Mouse (Mus musculus) spleen, adult 18-20 months (tissue): ENCODE results near the gene Pip5k1c.

Experiments
- DNase-seq, 2 experiments: peaks; one replicate each; pipeline ENCODE4 v3.0.0; 2022; ENCODE audit warnings: mixed read lengths in 2 of 2

Gene Pip5k1c

DNA sequence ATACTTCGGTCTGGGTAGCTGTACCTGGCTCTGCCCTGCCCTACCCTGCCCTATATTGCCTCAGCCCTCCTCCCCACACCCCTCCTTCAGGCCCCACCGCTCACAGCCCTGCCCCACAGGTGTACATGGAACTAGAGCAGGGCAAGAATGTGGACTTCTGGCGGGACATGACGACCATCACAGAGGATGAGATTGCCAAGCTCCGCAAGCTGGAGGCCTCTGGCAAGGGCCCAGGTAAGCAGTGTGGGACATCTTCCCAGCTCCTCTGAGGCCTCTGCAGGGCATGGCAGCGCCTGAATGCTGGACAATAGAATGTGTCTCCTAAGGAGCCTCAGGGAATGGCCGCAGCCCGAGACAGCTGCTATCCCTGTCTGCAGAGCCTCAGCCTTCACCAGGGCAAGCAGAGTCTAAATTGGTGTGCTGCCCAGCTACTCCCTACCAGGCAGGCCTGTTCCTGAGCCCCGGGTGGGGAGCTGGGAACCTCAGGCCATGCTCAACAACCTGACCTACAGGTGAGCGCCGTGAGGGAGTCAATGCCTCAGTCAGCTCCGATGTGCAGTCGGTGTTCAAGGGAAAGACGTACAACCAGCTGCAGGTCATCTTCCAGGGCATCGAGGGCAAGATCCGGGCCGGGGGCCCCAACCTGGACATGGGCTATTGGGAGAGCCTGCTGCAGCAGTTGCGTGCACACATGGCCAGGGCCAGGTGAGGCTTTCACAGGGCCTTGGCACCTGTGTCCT is 31.2 kb downstream of the Pip5k1c start:
- no peak for DNase-seq

DNA sequence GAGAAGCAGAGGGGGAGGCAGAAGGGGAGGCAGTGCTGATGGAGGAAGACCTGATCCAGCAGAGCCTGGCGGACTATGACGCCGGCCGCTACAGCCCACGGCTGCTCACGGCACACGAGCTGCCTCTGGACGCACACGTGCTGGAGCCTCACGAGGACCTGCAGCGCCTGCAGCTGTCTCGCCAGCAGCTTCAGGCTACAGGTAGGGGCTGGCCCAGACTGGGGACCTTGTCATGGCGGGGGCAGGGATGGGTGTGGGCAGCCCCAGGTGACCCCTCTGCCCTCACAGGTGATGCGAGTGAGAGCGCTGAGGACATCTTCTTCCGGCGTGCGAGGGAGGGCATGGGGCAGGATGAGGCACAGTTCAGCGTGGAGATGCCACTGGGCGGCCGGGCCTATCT is 32.4 kb downstream of the Pip5k1c start:
- DNase-seq, result no peak

DNA sequence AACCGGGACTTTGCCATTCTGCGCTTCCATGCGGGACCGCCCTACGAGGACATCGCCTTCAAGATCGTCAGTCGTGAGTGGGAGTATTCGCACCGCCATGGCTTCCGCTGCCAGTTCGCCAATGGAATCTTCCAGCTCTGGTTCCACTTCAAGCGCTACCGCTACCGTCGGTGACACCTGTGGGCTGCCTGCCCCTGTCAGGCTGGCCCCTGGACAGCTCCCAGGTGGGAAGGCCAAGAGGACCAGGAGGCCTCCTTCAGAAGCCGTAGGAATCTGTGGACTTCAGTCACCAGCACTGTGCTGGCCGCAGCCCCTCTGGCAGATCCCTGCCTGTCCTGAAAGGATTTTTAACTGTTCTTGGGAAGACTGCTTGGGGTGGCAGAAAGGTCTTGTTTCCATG is 33.0 kb downstream of the Pip5k1c start:
- no peak for DNase-seq

DNA sequence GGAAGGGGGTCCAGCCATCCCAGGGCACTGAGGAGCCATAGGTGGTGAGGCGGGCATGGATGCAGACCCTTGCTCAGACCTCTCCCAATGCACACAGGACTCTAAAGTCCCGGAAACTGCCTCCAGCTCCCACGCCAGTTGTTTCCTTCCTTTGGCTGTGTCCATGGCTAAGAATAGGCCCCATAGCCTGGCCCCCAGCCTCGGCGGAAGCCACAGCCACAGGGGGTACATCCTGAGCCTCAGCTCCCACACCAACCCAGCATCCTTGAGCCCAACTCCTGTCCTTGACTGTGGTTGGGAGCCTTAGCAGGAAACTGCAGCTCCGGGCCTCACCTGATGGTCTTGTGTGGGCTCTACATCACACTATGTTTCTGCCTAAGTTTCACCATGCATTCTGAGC is 34.1 kb downstream of the Pip5k1c start:
- no peak for DNase-seq

DNA sequence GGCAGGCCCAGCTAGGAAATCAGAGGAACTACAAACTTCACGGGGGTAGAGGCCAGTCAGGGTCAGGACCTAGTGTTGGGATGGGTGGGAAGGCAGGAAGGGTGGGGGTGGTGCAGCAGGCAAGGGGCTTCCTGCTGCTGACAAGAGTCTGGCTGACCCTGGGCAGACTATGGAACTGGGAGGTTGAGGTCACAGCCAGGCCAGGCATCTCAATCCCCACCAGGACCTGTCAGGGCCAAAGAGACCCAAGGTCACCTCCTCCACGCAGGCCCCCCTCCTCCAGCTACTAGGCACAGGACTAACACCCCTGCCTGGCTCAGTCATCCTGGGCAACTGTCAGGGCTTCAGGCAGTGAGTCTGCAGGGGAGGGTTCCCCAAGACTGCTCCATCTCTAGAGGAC is 35.2 kb downstream of the Pip5k1c start:
- DNase-seq, result no peak

DNA sequence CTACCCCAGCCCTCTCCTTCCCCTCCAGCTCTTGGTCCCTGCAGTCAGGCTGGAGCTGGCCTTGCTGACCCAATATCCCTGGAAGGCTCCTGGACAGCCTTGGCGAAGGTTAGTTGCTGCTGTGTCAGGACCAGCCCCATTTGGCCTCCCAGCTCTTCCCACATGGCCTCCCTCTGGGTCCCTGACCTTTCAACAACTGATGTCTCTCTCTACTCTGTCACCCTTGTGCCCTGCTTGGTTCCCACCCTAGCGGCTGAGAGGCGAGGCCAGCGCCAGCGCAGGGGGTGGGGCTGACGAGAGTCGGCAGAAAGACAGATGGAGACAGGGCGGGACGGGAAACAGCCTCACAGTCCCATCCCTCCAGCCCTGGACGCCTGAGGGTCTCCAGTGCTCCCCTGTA is 35.6 kb downstream of the Pip5k1c start, which contains the start of gene Tbxa2r:
Tbxa2r (plus strand) TSS at position 346 of the 400 bp plus-strand sequence.
- DNase-seq, result peak; percentile 58 to 63

DNA sequence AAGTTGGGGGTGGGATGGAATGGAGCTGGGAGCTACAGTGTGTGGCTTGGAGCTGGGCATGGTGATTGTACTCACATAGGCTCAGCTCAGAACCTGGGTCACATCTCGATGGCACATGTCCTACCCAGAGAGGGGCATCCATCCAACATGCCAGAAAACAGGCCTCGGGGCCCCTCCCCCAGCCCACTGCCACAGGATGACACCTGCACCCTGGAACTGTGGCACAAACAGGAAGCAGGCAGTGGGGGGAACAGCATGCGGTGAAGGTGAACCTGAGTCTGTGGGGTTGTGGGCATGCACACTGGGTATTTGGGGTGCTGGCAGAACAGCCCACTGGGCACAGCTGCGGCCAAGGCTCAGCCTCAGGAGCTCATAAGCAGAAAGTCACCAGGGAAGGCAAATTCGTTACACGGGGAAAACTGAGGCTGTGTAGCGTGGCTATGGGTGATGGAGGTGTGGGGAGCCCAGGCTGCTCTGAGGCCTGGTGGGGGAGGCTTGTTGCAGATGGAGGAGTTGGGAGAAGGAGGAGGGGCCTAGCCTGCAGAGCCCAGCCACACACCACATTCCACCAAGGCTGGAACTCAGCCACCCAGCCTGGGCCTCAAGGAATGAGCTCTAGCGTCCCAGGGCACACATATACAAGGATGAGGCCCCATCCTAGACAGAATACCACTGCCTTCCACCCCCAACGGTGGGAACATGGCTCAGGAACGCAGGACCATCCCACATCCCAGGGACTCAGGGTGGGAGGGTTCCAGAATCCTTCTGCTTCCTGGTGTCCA is 36.6 kb downstream of the Pip5k1c start:
- DNase-seq, result peak; percentile 63 to 68

DNA sequence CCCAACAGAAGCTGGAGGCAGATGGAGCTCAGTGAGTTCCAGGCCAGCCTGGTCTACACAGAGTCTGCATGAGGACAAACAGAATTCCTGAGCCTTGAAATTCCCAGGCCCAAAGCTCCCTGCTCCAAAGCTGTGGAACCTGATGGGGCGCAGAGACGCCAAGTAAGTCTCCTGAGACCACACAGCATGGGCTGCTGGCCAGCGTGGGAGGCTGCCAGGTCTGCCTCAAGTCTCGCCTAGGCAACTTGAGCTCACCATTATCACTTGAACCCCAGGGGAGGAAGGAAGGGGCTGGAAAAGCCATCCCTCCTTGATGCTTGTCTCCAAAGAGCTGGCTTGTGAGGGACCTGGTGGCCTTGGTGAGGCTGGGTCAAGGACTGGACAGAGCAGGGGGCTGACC is 37.2 kb downstream of the Pip5k1c start:
- DNase-seq, result no peak

DNA sequence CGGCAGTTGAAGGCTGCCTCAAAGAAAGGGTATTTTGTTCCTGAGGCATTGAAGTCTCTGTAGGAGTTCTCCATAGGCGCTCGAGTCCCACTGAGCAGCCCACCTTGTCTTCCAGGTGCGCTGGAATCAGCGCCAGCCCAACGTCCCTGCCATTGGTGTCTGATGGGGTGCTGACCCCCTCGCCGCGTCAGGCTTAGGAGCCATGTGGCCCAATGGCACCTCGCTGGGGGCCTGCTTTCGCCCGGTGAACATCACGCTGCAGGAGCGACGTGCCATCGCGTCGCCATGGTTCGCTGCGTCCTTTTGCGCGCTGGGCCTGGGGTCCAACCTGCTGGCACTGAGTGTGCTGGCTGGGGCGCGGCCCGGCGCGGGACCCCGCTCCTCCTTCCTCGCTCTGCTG is 39.5 kb downstream of the Pip5k1c start:
- no peak for DNase-seq

DNA sequence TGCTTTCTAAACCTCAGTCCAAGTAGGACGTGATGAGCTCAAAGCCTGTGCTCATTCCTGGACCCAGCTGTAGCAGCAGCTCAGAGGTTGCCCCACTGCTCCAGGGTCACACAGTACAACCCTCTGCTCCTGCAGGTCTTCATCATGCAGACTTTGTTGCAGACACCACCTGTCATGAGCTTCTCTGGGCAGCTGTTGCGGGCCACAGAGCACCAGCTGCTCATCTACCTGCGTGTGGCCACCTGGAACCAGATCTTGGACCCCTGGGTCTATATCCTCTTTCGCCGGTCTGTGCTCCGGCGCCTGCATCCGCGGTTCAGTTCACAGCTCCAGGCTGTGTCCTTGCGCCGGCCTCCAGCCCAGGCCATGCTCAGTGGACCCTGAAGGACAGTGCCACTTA is 41.6 kb downstream of the Pip5k1c start:
- DNase-seq, result no peak

DNA sequence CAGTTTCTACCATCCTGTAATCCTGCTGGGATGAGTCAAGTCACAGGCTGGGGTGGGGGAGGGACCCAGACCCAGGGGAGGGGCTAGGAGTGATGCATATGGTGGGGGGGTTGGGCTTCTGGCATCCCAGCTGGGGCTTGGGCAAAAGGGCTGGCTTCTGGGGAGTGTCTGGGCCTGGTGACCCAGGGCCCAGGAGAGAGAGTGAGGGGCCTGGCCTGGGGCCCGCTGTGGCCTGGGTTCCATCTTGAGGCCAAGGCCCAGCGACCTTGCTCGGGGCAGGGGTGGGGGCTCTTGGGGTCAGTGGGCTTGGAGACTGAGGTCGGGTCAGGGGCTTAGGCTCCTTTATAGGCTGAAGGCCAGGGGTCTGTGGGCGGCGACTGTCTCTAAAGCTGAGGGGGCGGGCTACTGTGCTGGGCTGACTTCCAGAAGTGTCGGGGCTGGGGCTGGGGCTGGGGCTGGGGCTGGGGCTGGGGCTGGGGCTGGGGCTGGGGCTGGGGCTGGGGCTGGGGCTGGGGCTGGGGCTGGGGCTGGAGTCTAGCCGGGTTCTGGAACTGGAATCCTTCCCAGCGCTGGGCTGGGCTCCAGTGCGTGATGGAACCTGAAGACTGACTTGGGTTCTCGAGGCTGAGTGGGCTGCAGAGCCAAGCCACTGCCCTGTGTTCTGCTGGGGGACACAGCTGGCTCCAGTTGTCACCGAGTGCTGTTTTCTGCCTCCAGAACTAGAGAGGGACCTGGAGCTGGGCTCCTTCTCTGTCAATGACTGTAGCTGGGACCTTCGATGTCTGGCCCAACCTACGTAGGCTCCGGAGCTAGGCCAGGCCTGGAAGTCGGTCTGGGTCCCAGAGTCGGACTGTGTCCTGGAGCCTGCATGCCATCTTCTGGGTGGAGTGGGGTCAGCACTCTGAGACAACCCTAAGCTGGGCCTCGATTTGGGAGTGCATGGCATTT is 42.9 kb downstream of the Pip5k1c start:
- DNase-seq, result no peak

DNA sequence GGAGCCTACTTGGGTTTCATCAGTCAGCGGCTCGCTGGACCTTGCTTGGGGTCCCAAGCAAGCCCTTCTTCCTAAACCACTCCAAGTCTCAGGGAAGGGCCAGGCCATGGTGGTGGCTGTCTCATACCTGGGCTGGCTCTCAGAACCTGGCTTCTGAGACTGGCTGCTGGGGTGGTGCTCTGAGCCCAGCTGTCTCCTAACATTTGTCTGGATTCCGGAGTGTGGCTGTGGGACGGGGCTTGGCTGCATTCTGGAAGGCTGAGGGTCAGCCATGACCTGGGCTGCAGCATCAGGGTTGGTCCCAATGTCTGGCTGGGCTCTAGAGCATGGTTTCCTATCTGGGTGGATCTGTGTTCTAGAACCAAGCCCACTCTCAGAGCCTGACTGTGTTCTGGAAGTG is 43.8 kb downstream of the Pip5k1c start:
- DNase-seq, result no peak

DNA sequence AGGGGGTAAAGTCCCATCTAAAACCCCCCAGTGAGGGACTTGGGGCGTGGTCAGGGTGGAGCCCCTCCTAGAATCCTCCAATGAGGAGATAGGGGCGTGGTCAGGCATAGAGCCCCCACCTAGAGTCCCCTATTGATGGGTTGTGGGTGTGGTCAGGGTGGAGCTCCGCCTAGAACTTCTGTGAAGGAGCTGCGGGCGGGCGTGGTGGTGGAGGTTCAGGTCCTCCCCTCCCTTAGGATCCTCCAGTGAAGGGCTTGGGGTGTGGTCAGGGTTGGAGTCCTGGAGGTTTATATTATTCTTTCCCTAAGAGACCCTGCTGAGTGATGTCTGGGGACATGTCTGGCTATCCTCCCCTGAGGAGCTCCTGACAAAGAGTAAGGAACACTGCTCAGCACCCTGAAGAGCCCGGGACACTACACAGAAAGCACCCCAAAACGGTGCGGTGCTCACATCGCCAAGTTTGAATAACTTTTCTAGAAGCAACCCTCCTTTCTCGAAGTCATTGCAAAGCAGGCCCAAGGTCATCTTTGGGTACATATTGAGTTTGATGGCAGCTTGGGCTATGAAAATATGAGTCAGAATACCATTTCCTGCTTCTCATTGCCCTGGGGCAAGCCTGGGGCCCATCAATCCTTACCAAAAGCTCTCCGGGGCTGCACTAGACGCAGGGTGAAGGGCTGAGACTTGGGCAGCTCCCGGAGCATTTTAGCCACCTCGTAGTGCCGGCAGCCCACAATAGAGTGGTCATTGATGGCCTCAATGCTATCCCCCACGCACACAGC is 48.0 kb downstream of the Pip5k1c start:
- DNase-seq, result no peak

DNA sequence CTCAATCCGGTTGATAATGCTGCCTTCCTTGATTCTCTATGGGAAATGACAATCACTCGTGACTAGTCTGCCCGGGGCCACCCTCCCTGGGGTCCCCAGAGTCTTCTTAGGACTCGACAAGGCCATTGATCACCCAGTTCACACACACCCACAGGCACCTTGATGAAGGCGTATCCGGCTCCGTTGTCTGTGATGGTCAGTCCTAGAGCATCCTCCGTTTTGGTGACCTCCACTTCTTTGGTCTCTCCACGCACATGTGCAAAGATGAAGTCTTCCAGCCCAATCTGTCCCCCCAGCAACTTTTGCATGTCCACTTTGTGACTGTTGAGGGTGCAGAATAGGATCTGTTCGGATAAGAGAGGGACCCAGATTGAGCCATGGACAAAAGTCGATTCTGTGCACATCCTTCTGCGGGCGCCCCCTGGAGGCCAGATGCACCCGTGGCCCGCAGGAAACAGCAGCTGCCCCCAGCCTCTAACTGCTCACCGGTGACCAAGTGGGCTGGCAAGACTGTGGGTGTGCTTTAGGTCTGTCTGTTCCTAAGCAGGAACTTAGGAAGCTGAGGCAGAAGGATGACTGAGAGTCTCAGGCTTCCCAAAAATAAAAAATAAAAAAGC is 48.7 kb downstream of the Pip5k1c start:
- DNase-seq, result peak in 1 of 2 experiments; percentile 80

DNA sequence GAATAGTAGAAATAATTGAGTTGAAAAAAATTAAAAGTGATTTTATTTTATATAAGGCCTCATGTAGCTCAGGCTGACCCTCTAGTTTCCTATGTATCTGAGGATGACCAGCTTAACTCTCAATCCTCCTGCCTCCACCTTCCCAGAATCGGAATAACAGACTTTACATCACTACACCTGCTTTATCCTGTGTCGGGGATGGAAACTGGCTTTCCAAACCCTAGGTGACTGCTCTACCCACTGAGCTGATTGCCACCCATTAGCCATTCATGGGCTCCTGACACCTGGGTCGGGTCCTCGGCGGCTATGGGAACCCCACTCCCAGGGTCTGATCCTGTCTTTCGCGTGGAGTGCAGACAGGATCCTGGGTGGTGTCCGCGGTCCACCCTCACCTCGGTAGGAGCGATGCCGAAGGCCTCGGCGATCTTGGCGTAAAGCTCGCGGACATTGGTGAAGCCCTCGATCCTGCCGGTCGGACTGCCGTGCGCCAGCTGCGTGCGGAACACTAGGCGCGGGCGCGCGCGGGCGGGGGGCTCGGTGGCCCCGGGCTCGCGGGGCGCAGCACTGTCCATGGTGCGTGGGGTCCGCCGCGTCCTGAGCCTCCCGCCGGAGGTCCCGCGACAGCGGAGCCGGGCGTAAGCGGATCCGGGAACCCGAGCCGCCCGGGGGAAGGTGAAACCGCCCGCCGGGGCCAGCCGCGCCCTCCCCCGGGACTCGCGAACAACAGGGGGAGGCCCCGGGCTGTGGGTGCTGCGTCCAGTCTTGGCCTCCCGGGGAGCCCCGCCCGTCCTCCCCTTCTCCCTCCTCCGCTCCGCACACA is 50.1 kb downstream of the Pip5k1c start, which contains the start of gene Gipc3:
Gipc3 (minus strand) TSS at position 581 of the 820 bp plus-strand sequence.
- DNase-seq, result peak in 1 of 2 experiments; percentile 65

DNA sequence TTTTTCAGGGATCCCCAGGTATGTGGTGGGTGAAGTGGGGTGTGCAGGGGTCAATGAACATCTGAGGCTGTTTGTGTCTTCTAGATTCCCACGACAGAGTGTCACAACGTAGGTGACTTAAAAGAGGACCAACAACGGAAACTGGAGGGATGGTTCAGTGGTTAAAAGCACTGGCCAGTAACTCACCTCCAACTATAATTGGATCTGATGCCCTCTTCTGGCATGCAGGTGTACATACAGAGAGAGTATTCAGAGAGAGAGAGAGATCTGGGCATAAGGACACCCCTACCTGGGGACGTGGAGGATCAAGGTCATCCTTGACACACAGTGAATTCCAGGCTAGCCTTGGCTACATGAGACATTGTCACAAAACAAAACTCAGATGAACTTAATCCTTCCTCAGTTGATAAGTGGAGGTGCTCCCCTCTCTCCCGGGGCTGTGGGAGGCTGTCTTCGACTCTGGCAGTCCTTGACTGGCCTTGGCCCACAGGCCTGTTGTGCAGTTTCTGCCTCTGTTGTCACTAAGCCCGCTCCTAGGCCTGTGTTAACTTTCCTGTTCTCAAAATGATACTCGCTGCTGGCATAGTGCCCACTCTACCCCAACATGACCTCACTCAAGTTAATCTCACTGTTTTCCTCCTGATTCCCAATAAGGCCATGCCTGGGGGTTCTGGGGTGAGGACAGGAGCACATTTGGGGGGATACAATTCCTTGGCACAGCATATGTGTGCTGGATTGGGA is 51.8 kb downstream of the Pip5k1c start:
- no peak for DNase-seq

DNA sequence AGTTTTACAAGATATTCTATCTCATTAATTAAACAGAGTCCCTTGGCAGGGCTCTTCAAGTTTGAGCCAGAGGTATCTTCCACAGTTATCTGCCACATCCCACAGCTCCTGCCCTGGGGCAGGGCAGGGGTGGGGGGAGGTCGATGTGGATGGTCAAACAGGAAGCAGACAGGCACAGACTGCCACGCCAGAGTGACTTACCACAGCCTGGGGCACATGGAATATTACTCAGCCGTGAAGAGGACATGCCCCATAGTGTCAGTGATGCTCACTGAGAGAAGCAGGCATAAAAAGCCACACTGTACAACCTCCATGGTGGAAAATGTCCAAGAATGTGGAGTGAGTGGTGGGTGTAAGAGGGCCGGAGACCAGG is 52.4 kb downstream of the Pip5k1c start:
- no peak for DNase-seq

DNA sequence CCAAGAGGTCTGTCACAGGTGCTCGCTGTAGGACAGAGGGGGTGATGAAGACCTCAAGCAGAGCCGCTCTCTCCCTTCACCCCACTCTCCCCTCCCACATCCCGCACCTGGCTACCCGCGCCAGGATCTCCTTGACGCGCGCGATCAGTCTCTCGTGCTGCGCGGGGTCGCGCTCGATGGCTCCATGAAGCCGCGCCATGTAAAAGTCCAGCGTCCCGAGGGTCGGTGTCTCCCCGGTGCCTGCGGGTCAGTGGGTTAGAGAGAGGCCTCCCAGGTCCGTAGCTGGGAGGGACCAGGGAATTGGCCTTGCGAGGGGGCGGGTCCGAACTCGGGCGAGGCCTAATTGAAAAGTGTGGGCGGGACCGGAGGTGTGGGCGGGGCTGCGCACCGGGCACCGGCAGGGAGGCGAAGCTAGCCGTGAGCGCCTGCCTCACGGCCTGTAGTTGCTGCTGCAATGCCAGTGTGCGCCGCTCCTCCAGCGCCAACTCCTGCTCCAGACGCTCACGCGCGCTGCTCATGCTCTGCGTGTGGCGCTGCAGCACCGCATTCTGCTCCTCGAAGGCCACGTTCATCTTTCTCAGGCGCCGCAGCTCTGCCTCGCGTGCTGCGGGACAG is 53.8 kb downstream of the Pip5k1c start:
- peak; percentile 63 to 75 for DNase-seq

DNA sequence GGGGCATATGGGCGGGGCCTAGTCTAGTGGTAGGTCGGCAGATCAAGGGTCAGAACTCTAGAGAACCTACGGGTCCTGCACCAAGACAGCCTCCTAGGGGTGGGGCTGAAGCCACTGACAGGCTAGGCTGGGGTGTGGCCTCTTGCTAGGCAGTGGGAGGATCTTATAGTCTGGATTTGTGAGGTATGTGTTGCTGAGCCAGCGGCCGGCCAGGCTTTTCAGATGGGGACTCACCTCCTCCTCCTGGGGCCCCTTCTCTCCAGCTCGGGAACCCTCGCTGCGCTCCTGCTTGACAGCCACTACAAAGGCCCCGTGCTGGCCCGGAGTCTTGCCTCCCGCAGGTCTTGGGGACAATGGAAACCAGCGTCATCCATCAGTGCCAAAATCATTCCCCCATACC is 56.4 kb downstream of the Pip5k1c start:
- DNase-seq, result no peak

DNA sequence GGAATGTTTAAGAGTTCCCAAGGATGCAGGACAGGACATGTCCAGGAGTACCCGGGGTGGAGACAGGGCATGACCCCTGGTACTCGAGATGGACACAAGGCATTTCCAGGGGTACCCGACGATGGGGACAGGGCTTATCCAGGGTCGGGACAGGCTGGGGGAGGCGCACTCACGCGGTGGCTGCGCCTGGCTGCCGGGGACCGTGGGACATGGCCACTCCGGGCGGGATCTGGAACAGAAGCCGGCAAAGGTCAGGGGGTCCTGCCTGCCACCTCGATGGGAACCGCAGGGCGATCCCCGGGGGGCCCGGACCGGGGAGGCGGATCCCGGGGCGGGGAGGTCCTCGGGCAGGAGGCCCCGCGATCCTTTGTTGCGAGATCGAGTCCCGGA is 57.2 kb downstream of the Pip5k1c start:
- no peak for DNase-seq
